Mouse (Mus musculus) forebrain, embryonic 14.5 days (tissue): ENCODE results near the gene Rac2. TPM values are rescaled to one million over a fixed set of nuclear protein-coding genes. Genes with fewer than 3 reads are reported as not detected.

Experiments
- ATAC-seq: fragments of 200-750 bp; cut with Nextera tagmentation; 2 replicates; pipeline ENCODE4 v1.8.0; 2017; ENCODE audit warnings: mild to moderate bottlenecking, moderate library complexity
- DNase-seq: peaks from one replicate; pipeline ENCODE4 v3.0.0-alpha.2; 2015; ENCODE audit warnings: low spot score
- H3K27ac ChIP-seq: fragments of 300-500 bp; sonication (generic); 2 replicates; pipeline ENCODE4 v1.5.1; 2014; ENCODE audit warnings: low read depth, mild to moderate bottlenecking, control low read depth, low read length, moderate library complexity
- H3K27me3 ChIP-seq: fragments of 300-500 bp; sonication (generic); replicated peaks from 2 replicates; pipeline ENCODE4 v1.6.1; 2014; ENCODE audit warnings: low read length, control low read depth, mixed read lengths; ENCODE audit not compliant: control insufficient read depth, insufficient read depth
- H3K36me3 ChIP-seq: fragments of 300-500 bp; sonication (generic); 2 replicates; pipeline ENCODE4 v1.6.1; 2014; ENCODE audit warnings: low read length, control low read depth; ENCODE audit not compliant: control insufficient read depth, insufficient read depth
- H3K4me1 ChIP-seq: fragments of 300-500 bp; sonication (generic); 2 replicates; pipeline ENCODE4 v1.6.1; 2014; ENCODE audit warnings: antibody characterized with exemption, low read length, control low read depth; ENCODE audit not compliant: control insufficient read depth, insufficient read depth
- H3K4me2 ChIP-seq: fragments of 300-500 bp; sonication (generic); 2 replicates; pipeline ENCODE4 v1.6.1; 2014; ENCODE audit warnings: mild to moderate bottlenecking, control low read depth, low read length
- H3K4me3 ChIP-seq: fragments of 300-500 bp; sonication (generic); 2 replicates; pipeline ENCODE4 v1.5.1; 2014; ENCODE audit warnings: low read depth, low read length, control low read depth
- H3K9ac ChIP-seq: fragments of 300-500 bp; sonication (generic); 2 replicates; pipeline ENCODE4 v1.6.1; 2014; ENCODE audit warnings: mild to moderate bottlenecking, low read length, control low read depth, moderate library complexity
- H3K9me3 ChIP-seq: fragments of 300-500 bp; sonication (generic); replicated peaks from 2 replicates; pipeline ENCODE4 v1.6.1; 2016; ENCODE audit warnings: low read length, control low read depth, mixed read lengths; ENCODE audit not compliant: control insufficient read depth
- WGBS: fragments of 180-500 bp; shearing (Covaris S2); extraction: QIAGEN DNeasy Blood & Tissue Kit; methylation state at CpG from one replicate; pipeline ENCODE4 v1.1.7; 2014; 5-methylcytosine and 5-hydroxymethylcytosine counted together
- polyA plus RNA-seq: library from polyadenylated mRNA; unstranded; fragments of >200 nt; fragmentation: Nextera tagmentation; extraction: Ambion mirVana; gene quantifications from 2 replicates; pipeline ENCODE4 v1.2.1, GENCODE M21; 2014

Gene Rac2
- polyA plus RNA-seq, 1 experiment from 2014 or later, result 5.9 TPM

GRCm38 (mm10) chr15:78559141-78559979 lies 13.2 kb downstream of the Rac2 start:
- Histone ChIP-seq H3K27me3 (no peaks in the 10 kb centered on the region), H3K9me3 (no peaks in the 10 kb centered on the region), H3K4me2 (no peak overlapping the region), H3K4me1 (no peaks in the 10 kb centered on the region), H3K4me3 (no peak overlapping the region), H3K36me3 (no peaks in the 10 kb centered on the region), H3K27ac (no peak overlapping the region), H3K9ac (no peak overlapping the region)
- ATAC-seq (no peak), DNase-seq (no peak)
- WGBS, result 55% methylated on average over 11 of the region's 11 CpGs

GRCm38 (mm10) chr15:78557693-78558535 lies 14.7 kb downstream of the Rac2 start:
- no peak overlapping the region for H3K9ac ChIP-seq
- H3K36me3 ChIP-seq, result no peaks in the 10 kb centered on the region
- no peak for DNase-seq
- H3K4me2 ChIP-seq, result no peak overlapping the region
- no peaks in the 10 kb centered on the region for H3K27me3 ChIP-seq
- no peak for ATAC-seq
- H3K9me3 ChIP-seq, result no peaks in the 10 kb centered on the region; the same call in 1 of the 2 replicates
- no peak overlapping the region for H3K4me3 ChIP-seq
- WGBS, result 71% methylated on average over 10 of the region's 10 CpGs
- no peaks in the 10 kb centered on the region for H3K4me1 ChIP-seq
- no peak overlapping the region for H3K27ac ChIP-seq

GRCm38 (mm10) chr15:78554545-78555313 lies 17.9 kb downstream of the Rac2 start:
- H3K27ac ChIP-seq, result no peak overlapping the region
- WGBS, result 71% methylated on average over 25 of the region's 25 CpGs
- H3K9ac ChIP-seq, result no peak overlapping the region
- ATAC-seq (no peak), DNase-seq (no peak)
- no peaks in the 10 kb centered on the region for H3K4me1 ChIP-seq
- H3K4me3 ChIP-seq, result no peak overlapping the region
- H3K36me3 ChIP-seq, result no peaks in the 10 kb centered on the region
- H3K4me2 ChIP-seq, result no peak overlapping the region
- H3K27me3 ChIP-seq, result no peaks in the 10 kb centered on the region
- peaks cover 4% of the 10 kb centered on the region; the same call in 1 of the 2 replicates for H3K9me3 ChIP-seq

GRCm38 (mm10) chr15:78549189-78549734 lies 23.3 kb downstream of the Rac2 start:
- Histone ChIP-seq H3K27ac (no peak overlapping the region), H3K36me3 (no peaks in the 10 kb centered on the region), H3K27me3 (no peaks in the 10 kb centered on the region), H3K9ac (no peak overlapping the region), H3K4me3 (no peak overlapping the region), H3K9me3 (peaks cover 4% of the 10 kb centered on the region; the same call in 1 of the 2 replicates), H3K4me2 (no peak overlapping the region), H3K4me1 (peaks cover 6% of the 10 kb centered on the region)
- WGBS, result 76% methylated on average over 4 of the region's 4 CpGs
- ATAC-seq (no peak), DNase-seq (no peak)

GRCm38 (mm10) chr15:78548711-78549110 lies 23.9 kb downstream of the Rac2 start:
- no peak overlapping the region for H3K4me3 ChIP-seq
- ATAC-seq (no peak), DNase-seq (no peak)
- H3K27me3 ChIP-seq, result no peaks in the 10 kb centered on the region
- H3K4me1 ChIP-seq, result peaks cover 6% of the 10 kb centered on the region
- no peak overlapping the region for H3K4me2 ChIP-seq
- H3K9ac ChIP-seq, result no peak overlapping the region
- WGBS, result 78% methylated on average over 8 of the region's 8 CpGs
- peaks cover 4% of the 10 kb centered on the region; the same call in 1 of the 2 replicates for H3K9me3 ChIP-seq
- no peaks in the 10 kb centered on the region for H3K36me3 ChIP-seq
- no peak overlapping the region for H3K27ac ChIP-seq

GRCm38 (mm10) chr15:78548336-78548665 lies 24.3 kb downstream of the Rac2 start:
- ATAC-seq, result no peak

GRCm38 (mm10) chr15:78547415-78548335 lies 24.9 kb downstream of the Rac2 start:
- H3K4me3 ChIP-seq, result no peak overlapping the region
- H3K27me3 ChIP-seq, result no peaks in the 10 kb centered on the region
- H3K9ac ChIP-seq, result no peak overlapping the region
- no peak overlapping the region for H3K27ac ChIP-seq
- peaks cover 6% of the 10 kb centered on the region for H3K4me1 ChIP-seq
- no peaks in the 10 kb centered on the region for H3K36me3 ChIP-seq
- DNase-seq, result peak; percentile 19
- peaks cover 3% of the 10 kb centered on the region; the same call in 1 of the 2 replicates for H3K9me3 ChIP-seq
- WGBS, result 51% methylated on average over 5 of the region's 5 CpGs
- no peak overlapping the region for H3K4me2 ChIP-seq
- no peak for ATAC-seq

More at GRCm38 (mm10) chr15:78548336-78548665, 24.3 kb downstream of the Rac2 start:
- no peaks in the 10 kb centered on the region for H3K27me3 ChIP-seq
- no peak overlapping the region for H3K4me3 ChIP-seq
- H3K27ac ChIP-seq, result no peak overlapping the region
- no peaks in the 10 kb centered on the region for H3K36me3 ChIP-seq
- H3K4me2 ChIP-seq, result no peak overlapping the region
- DNase-seq, result no peak
- peaks cover 6% of the 10 kb centered on the region for H3K4me1 ChIP-seq
- WGBS, result 26% methylated on average over 3 of the region's 3 CpGs
- no peak overlapping the region for H3K9ac ChIP-seq
- peaks cover 4% of the 10 kb centered on the region; the same call in 1 of the 2 replicates for H3K9me3 ChIP-seq
